Mouse (Mus musculus): ENCODE measurements around the gene Fam19a4. TPM values are rescaled to one million over a fixed set of nuclear protein-coding genes. Genes with fewer than 3 reads are reported as not detected.
"Not testable (repeated sequence)": the region's sequence is repeated elsewhere in the genome, so short reads cannot be mapped to it uniquely, and the experiment has no call there.

Gene Fam19a4
- total RNA-seq, 2 experiments from 2014 or later, result not detected

DNA sequence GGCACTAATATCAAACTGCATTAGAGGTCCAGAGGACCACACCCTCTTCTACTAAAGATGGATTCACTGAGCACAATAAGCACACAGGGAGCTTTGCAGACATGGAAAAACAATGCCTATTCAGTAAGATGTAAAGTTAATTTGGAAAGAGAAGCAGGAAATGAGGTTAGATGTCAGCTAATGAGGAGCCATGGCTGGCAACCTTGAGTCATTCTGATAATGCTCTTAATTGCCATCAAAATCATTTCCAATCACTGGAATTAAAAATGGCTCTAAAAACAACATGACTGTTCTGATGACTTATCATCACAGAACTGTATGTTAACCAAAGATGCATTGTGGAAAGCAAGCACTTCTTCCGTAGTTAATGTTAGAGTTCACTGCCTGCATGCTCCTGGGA, 68.5 kb downstream of the Fam19a4 start:
- ATAC-seq (replicated peaks; ENCODE audit: low FRiP score, poor library complexity, severe bottlenecking), result no peak

DNA sequence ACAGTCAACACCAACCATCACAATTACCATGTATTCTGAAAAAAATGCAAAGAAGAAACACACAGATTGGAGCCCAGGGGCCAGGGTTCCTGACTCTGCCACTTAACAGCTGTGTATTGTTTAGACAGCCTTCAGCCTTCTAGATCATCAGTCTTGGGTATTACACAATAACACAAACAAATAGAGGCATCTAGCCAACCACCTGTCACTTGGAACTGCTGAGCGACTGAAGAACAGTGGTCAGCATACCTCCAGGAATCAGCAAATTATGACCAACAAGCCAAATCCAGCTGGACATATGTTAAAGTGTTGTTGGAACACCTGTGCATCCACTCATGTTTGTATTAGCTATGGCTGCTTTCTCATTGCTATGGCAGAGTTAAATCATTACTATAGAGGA, 82.7 kb downstream of the Fam19a4 start:
- ATAC-seq (replicated peaks; ENCODE audit: low FRiP score, poor library complexity, severe bottlenecking), result no peak

DNA sequence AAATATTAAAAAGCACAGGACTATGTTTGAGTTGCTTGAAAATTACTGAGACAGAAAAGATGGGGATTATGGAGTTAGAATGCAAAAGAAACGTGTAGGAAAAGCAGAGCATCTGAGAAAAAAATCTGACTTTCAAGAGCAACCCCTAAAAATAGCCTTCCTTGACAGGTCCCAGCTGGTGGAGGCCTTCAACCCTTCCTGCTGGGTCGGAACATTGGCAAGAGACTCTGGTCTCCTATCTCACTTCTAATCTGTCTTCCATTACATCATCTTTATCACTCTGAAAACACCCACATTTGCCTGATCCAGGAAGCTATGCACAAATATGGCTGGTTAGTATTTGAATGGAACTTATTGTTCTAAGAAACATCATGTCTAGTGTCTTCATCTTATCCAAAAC, 115.4 kb downstream of the Fam19a4 start:
- ATAC-seq (replicated peaks; ENCODE audit: low FRiP score, poor library complexity, severe bottlenecking), result no peak

DNA sequence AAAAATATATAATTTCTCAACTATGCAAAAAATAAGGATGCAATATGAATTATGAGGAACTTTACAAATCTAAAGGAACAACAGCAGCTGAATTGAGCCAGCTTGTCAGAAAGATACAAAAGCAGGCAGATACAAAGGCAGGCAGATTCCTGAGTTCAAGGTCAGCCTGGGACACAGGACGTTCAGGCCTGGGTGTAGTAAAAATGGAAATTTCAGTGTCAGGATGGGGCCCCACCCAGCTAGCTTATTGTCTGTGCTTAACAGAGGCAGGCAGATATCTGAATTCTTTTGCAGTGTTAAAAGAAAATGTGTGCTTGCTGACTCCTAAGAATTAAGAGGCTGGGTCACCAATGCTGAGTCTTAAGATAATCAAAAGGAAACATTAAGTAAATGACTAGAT, 124.4 kb downstream of the Fam19a4 start:
- ATAC-seq (replicated peaks; ENCODE audit: low FRiP score, poor library complexity, severe bottlenecking), result no peak

DNA sequence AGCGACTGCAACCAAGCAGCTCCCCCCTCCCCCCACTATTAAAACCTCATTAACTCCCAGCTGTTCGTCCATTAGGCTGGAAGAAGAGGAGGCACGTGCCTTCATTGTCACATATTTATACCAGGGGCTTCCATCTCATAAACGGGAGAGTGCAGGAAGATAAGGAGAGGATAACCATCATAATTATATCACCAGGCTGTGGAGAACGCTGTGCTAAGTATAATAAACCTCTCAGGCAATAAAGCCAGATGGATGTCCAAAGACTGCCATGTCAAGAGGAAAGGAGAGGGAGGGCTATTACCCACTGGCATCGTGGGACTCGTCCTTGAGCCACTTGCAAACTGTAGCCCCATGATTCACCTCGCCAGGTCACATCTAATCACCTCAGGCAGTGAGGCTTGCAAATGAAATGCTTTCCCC, 151.1 kb downstream of the Fam19a4 start:
- no peak for ATAC-seq (replicated peaks; ENCODE audit: low FRiP score, poor library complexity, severe bottlenecking)

DNA sequence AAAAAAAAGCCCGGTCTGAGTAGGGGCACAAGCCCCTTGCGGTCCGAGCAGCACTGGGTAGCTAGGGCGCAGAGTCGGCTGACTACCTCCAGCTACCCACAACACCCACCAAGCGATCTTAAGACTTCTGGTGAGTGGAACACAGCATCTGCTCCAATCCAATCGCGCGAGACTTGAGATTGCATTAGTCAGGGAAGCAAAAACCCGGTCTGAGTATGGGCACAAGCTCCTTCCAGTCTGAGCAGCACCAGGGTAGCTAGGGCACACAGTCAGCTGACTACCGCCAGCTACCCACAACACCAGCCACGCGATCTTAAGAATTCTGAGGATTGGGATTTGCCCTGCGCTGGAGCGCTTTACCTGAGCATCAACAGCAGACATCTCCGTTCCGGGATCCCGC, 183.1 kb downstream of the Fam19a4 start:
- not testable (repeated sequence) for ATAC-seq (replicated peaks; ENCODE audit: low FRiP score, poor library complexity, severe bottlenecking)

DNA sequence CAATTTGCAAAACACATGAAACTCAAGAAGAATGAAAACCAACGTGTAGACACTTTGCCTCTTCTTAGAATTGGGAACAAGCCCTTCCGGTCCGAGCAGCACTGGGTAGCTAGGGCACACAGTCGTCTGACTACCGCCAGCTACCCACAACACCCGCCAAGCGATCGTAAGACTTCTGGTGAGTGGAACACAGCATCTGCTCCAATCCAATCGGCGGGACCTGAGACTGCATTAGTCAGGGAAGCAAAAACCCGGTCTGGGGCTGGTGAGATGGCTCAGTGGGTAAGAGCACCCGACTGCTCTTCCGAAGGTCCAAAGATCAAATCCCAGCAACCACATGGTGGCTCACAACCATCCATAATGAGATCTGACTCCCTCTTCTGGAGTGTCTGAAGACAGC, 183.6 kb downstream of the Fam19a4 start:
- ATAC-seq (replicated peaks; ENCODE audit: low FRiP score, poor library complexity, severe bottlenecking), result not testable (repeated sequence)

DNA sequence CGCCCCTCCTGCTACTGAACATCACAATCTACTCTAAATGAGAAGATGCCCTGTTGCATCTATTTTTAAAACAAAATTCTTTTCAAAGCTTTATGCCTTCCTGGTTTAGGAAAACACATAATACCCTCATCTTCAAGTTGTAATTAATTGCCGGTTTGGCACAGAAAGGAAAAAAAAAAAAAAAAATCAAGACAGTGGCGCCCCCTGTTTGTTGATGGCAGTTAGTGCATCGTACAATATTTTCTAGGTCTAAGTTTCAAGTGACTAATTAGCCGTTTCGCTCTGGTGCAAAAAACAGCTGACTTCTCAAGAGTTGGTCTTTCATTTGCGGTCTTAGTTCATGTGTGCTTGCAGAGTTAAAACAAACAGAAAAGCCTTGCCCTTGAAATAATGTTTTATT, 207.1 kb downstream of the Fam19a4 start:
- no peak for ATAC-seq (replicated peaks; ENCODE audit: low FRiP score, poor library complexity, severe bottlenecking)

DNA sequence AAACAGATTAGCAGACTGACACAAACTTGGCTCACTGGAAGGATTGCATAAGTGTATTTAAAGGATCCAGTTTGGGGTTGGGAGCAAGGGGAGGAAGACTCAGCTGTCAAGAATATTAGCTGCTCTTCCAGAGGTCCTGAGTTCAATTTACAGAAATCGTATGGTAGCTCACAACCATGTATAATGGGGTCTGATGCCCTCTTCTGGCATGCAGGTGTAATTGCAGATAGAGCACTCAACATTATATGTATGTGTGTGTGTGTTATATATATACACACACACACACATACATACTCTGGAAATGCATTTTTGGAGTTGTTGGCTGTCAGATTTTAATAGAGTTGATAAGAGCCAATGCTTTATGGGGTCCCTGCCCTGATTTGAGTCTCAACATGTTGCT, 216.3 kb downstream of the Fam19a4 start:
- no peak for ATAC-seq (replicated peaks; ENCODE audit: low FRiP score, poor library complexity, severe bottlenecking)

DNA sequence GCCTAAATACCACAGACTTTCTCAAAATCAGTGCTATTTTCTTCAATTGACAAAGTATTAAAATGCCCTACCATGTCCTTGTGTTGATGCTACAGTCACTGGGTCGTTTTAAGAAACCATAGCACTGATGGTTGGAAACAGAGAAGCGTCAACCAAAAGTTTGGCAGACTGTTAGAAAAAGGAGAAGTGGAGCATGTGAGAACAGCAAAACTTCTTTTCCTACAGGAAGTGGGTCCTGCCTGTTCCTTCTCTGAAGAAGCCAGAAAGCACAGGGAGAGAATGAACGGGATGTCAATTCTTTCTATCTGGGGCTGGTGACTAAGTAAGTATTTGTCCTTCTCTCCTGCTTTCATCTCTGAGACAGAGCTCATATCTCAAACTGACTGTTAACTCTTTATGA, 219.6 kb downstream of the Fam19a4 start:
- ATAC-seq (replicated peaks; ENCODE audit: low FRiP score, poor library complexity, severe bottlenecking), result no peak

DNA sequence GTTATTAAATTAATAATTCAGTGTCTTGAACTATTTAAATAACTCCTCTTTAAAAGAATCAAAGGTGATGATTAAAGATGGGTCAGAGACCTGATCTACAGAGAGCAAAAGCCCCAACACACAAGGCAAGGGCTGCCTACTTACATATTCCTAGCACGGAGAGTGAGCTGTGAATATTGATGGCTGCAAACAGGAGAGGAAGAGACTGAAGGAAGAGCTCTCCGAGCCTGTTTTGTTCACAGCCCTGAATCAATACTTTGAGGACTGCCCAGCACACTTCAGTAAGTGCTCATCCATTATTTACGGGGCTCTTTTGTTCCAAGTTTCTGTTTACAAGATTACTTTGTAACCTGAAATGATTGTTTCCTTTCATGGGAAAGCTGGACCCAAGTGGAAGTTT, 233.6 kb downstream of the Fam19a4 start:
- no peak for ATAC-seq (replicated peaks; ENCODE audit: low FRiP score, poor library complexity, severe bottlenecking)

DNA sequence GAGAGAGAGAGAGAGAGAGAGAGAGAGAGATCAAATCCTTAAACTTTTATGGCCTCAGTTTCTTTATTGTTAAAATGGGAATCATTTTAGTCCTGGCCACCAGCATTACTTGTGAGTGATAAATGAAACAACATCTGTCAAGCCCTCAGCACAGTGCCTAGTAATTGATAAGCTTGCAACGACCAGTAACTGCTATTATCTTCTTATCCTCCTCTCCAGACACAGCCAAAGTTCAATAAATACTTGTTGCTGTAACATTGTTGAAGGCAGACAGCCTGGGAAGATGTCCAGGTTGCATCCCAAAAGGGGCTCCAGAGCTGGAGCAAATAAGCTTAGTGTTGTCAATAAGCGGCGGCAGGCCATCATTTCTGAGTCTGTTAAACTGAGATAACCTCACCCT, 257.2 kb downstream of the Fam19a4 start:
- no peak for ATAC-seq (replicated peaks; ENCODE audit: low FRiP score, poor library complexity, severe bottlenecking)

DNA sequence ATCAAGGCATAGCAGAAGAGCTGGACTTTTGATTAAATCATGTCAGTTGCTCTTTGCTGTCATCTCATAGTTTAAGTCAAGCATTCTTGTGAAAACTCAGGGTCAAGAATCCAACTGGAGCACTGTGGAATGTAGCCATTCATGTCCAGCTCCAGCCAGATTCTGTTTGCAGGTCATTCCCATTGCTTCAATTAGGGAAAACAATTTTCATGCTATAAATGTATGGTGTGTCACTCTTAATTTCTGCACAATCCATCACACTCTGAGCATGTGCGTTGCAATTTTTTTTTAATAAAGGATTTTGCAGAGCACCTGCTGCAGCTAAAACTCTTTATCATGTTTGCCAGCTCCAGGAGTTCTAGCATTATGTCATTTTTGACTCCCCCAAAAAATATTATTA, 261.5 kb downstream of the Fam19a4 start:
- ATAC-seq (replicated peaks; ENCODE audit: low FRiP score, poor library complexity, severe bottlenecking), result no peak

DNA sequence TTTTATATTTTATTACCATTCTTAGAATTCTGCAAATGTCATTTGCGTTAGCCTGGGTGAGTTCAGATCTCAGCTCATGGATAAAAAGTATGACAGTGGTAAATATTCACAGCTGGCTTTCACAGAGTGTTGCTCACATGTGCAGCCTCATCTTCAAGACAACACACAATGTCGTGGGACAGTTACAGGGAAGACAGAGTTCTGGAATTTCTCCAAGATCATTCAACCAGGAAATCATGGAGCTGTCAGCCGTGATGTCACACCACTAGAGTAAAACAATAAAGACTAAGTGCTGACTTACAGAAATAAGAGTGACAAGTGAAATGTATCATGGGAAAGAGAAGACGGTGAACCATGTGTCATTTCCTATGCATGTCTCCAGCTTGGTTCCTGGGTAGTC, 262.8 kb downstream of the Fam19a4 start:
- ATAC-seq (replicated peaks; ENCODE audit: low FRiP score, poor library complexity, severe bottlenecking), result no peak

Other genes starting within 250 kb of the Fam19a4 start
- 2.2 and 5.4 TPM in 2 replicates for gene Eogt, start 88.8 kb upstream of the Fam19a4 start, total RNA-seq (2015; ENCODE audit: low replicate concordance)
- gene Eogt, start 88.8 kb upstream of the Fam19a4 start, total RNA-seq (2017; ENCODE audit: low replicate concordance), result 1.0 and 2.2 TPM in 2 replicates
- gene Tmf1, start 118.7 kb upstream of the Fam19a4 start, total RNA-seq (2015; ENCODE audit: low replicate concordance), result 18.0 and 21.3 TPM in 2 replicates
- gene Tmf1, start 118.7 kb upstream of the Fam19a4 start, total RNA-seq (2017; ENCODE audit: low replicate concordance), result 107 and 142 TPM in 2 replicates
- 34.2 and 38.6 TPM in 2 replicates for gene Uba3, start 145.2 kb upstream of the Fam19a4 start, total RNA-seq (2015; ENCODE audit: low replicate concordance)
- 55.7 and 71.2 TPM in 2 replicates for gene Uba3, start 145.2 kb upstream of the Fam19a4 start, total RNA-seq (2017; ENCODE audit: low replicate concordance)
- gene Arl6ip5, start 150.3 kb upstream of the Fam19a4 start, total RNA-seq (2015; ENCODE audit: low replicate concordance), result 13.0 and 18.4 TPM in 2 replicates
- 16.7 and 22.1 TPM in 2 replicates for gene Arl6ip5, start 150.3 kb upstream of the Fam19a4 start, total RNA-seq (2017; ENCODE audit: low replicate concordance)
- gene Lmod3, start 192.3 kb upstream of the Fam19a4 start, total RNA-seq (2015; ENCODE audit: low replicate concordance), result not detected in 2 replicates
- not detected in 2 replicates for gene Lmod3, start 192.3 kb upstream of the Fam19a4 start, total RNA-seq (2017; ENCODE audit: low replicate concordance)